Mouse (Mus musculus) c-Kit-positive CD71-negative TER-119-negative erythroid progenitor cells, embryonic 14.5 days (primary cell): ENCODE results near the gene Ybx2.

Experiments
- DNase-seq: peaks from one replicate; pipeline ENCODE4 v3.0.0-alpha.2; 2013; ENCODE audit warnings: low read depth

Ybx2 gene

GRCm38 (mm10) chr11:69964650-69965270 is 29.2 kb downstream of the Ybx2 start, which contains the start of gene Cldn7:
Gene Cldn7 (plus strand): TSS chr11:69964779.
- DNase-seq, result no peak

- DNase-seq, result no peak
Observed at GRCm38 (mm10) chr11:69965271-69966005, 29.8 kb downstream of the Ybx2 start.

- DNase-seq, result no peak
Observed at GRCm38 (mm10) chr11:69966006-69966859, 30.6 kb downstream of the Ybx2 start.

GRCm38 (mm10) chr11:69966860-69967517 is 31.4 kb downstream of the Ybx2 start:
- no peak for DNase-seq

- no peak for DNase-seq
Observed at GRCm38 (mm10) chr11:69968793-69969192, 33.2 kb downstream of the Ybx2 start.

- DNase-seq, result no peak
Observed at GRCm38 (mm10) chr11:69970222-69970621, 34.6 kb downstream of the Ybx2 start.

- no peak for DNase-seq
Observed at GRCm38 (mm10) chr11:69970775-69971174, 35.2 kb downstream of the Ybx2 start.

GRCm38 (mm10) chr11:69974907-69975306 is 39.3 kb downstream of the Ybx2 start:
- DNase-seq, result no peak

- no peak for DNase-seq
Observed at GRCm38 (mm10) chr11:69976271-69976670, 40.7 kb downstream of the Ybx2 start.

GRCm38 (mm10) chr11:69979827-69980195 is 44.2 kb downstream of the Ybx2 start:
- no peak for DNase-seq

GRCm38 (mm10) chr11:69980196-69981140 is 44.9 kb downstream of the Ybx2 start:
- DNase-seq, result peak; percentile 98

GRCm38 (mm10) chr11:69981141-69981762 is 45.7 kb downstream of the Ybx2 start, which contains the start of gene Ctdnep1:
Gene Ctdnep1 (plus strand): TSS chr11:69981156.
- no peak for DNase-seq

GRCm38 (mm10) chr11:69982225-69982624 is 46.6 kb downstream of the Ybx2 start, which contains the start of gene Elp5:
Gene Elp5 (minus strand): TSS chr11:69982517.
- no peak for DNase-seq

- no peak for DNase-seq
Observed at GRCm38 (mm10) chr11:69982877-69983276, 47.3 kb downstream of the Ybx2 start.

- DNase-seq, result no peak
Observed at GRCm38 (mm10) chr11:69983377-69983776, 47.8 kb downstream of the Ybx2 start.

- no peak for DNase-seq
Observed at GRCm38 (mm10) chr11:69984431-69984830, 48.8 kb downstream of the Ybx2 start.

- DNase-seq, result no peak
Observed at GRCm38 (mm10) chr11:69989949-69990348, 54.4 kb downstream of the Ybx2 start.
